Mouse (Mus musculus) colon, adult 2 months (tissue): Measurements from ENCODE around the gene Dmbx1. TPM values are rescaled to one million over a fixed set of nuclear protein-coding genes. Genes with fewer than 3 reads are reported as not detected.

Experiments used
- polyA plus RNA-seq: library from polyadenylated mRNA; depleted of rRNA; stranded (reverse); fragments of >200 nt; gene quantifications from 2 replicates; pipeline ENCODE4 v1.2.3, GENCODE M21; 2012; rRNA removed

Dmbx1 gene
- not detected in 2 replicates for polyA plus RNA-seq

GRCm38 (mm10) chr4:115939295-115940102, at the start of gene Dmbx1:
Dmbx1 (minus strand) TSS chr4:115939926.

GRCm38 (mm10) chr4:115890553-115890952, 49.2 kb downstream of the Dmbx1 start, which contains the start of gene 6430628N08Rik:
6430628N08Rik (plus strand) TSS chr4:115890665.

GRCm38 (mm10) chr4:115884022-115884421, 55.7 kb downstream of the Dmbx1 start, which contains the start of gene Kncn:
Kncn (plus strand) TSS chr4:115884400.

Other genes starting within 250 kb of the Dmbx1 start
- 32.9 and 33.9 TPM in 2 replicates for gene Efcab14, start 202.2 kb downstream of the Dmbx1 start, polyA plus RNA-seq
- gene Tex38, start 158.9 kb downstream of the Dmbx1 start, polyA plus RNA-seq: 0.30 TPM in 1 of 2 replicates, not detected in the other
- 41.3 and 58.8 TPM in 2 replicates for gene Atpaf1, start 155.1 kb downstream of the Dmbx1 start, polyA plus RNA-seq
- 30.4 and 39.2 TPM in 2 replicates for gene Mob3c, start 111.8 kb downstream of the Dmbx1 start, polyA plus RNA-seq
- gene Mknk1, start 100.7 kb downstream of the Dmbx1 start, polyA plus RNA-seq: 29.5 and 30.2 TPM in 2 replicates
- gene Kncn, start 55.5 kb downstream of the Dmbx1 start, polyA plus RNA-seq: not detected in 2 replicates
- gene 6430628N08Rik, start 49.3 kb downstream of the Dmbx1 start, polyA plus RNA-seq: not detected in 2 replicates
- 40.5 and 63.8 TPM in 2 replicates for gene Faah, start 78.0 kb upstream of the Dmbx1 start, polyA plus RNA-seq
- 5.4 and 6.4 TPM in 2 replicates for gene Nsun4, start 114.0 kb upstream of the Dmbx1 start, polyA plus RNA-seq
- 108 and 143 TPM in 2 replicates for gene Uqcrh, start 135.1 kb upstream of the Dmbx1 start, polyA plus RNA-seq
- gene Lrrc41, start 135.3 kb upstream of the Dmbx1 start, polyA plus RNA-seq: 65.1 and 95.1 TPM in 2 replicates
- 1.7 and 2.0 TPM in 2 replicates for gene Rad54l, start 183.8 kb upstream of the Dmbx1 start, polyA plus RNA-seq
- 26.3 and 26.9 TPM in 2 replicates for gene Pomgnt1, start 183.9 kb upstream of the Dmbx1 start, polyA plus RNA-seq
- gene Lurap1, start 211.4 kb upstream of the Dmbx1 start, polyA plus RNA-seq: 1.4 and 1.7 TPM in 2 replicates
- gene Tspan1, start 227.7 kb upstream of the Dmbx1 start, polyA plus RNA-seq: 561 and 780 TPM in 2 replicates
- 0.86 and 1.2 TPM in 2 replicates for gene 1700042G07Rik, start 233.4 kb upstream of the Dmbx1 start, polyA plus RNA-seq
- gene Gm49337, start 233.5 kb upstream of the Dmbx1 start, polyA plus RNA-seq: not detected in 2 replicates